Mouse (Mus musculus): ENCODE data around the gene Usp32.

DNA sequence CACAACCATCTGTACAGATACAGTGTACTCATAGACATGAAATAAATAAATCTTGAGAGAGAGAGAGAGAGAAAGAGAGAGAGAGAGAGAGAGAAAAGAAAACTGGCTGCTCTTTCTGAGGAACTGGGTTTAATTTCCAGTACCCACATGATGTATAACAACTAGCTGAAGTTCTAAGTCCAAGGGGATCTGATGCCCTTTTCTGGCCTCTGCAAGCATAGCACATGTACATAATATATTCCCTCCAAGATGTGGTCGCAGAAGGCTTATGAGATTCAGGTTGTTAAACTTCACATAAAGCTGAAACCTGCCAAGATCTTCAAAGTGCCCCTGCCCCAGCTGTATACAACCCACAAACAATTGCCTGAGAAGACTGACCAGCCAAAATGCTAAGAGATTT, 144.7 kb downstream of the Usp32 start:
- TF ChIP-seq CTCF (IDR thresholded peaks at IDR 0.05; ENCODE audit: low read depth), result no peak
- TF ChIP-seq EP300 (IDR thresholded peaks at IDR 0.05; ENCODE audit: low read depth), result no peak

Measured in heart, postnatal 0 days (tissue).